Mouse (Mus musculus) neural tube, embryonic 15.5 days (tissue): Measurements from ENCODE around the gene Fastk. TPM values are rescaled to one million over a fixed set of nuclear protein-coding genes. Genes with fewer than 3 reads are reported as not detected.
"Not testable (repeated sequence)": the region's sequence is repeated elsewhere in the genome, so short reads cannot be mapped to it uniquely, and the experiment has no call there.

Experiments
- ATAC-seq: fragments of 200-750 bp; cut with Nextera tagmentation; 2 replicates; pipeline ENCODE4 v1.8.0; 2017; ENCODE audit warnings: mild to moderate bottlenecking, moderate TSS enrichment, moderate library complexity; ENCODE audit not compliant: low FRiP score
- H3K27ac ChIP-seq: fragments of 300-500 bp; sonication (generic); replicated peaks from 2 replicates; pipeline ENCODE4 v1.5.1; 2015; ENCODE audit warnings: mild to moderate bottlenecking, inconsistent platforms
- H3K27me3 ChIP-seq: fragments of 300-500 bp; sonication (generic); replicated peaks from 2 replicates; pipeline ENCODE4 v1.6.1; 2015; ENCODE audit warnings: inconsistent platforms
- H3K36me3 ChIP-seq: fragments of 300-500 bp; sonication (generic); 2 replicates; pipeline ENCODE4 v1.6.1; 2015; ENCODE audit warnings: inconsistent platforms
- H3K4me1 ChIP-seq: fragments of 300-500 bp; sonication (generic); 2 replicates; pipeline ENCODE4 v1.6.1; 2015; ENCODE audit warnings: inconsistent platforms
- H3K4me2 ChIP-seq: fragments of 300-500 bp; sonication (generic); 2 replicates; pipeline ENCODE4 v1.6.1; 2015; ENCODE audit warnings: inconsistent platforms, mild to moderate bottlenecking, moderate library complexity
- H3K4me3 ChIP-seq: fragments of 300-500 bp; sonication (generic); replicated peaks from 2 replicates; pipeline ENCODE4 v1.5.1; 2015; ENCODE audit warnings: mild to moderate bottlenecking, inconsistent platforms
- H3K9ac ChIP-seq: fragments of 300-500 bp; sonication (generic); replicated peaks from 2 replicates; pipeline ENCODE4 v1.6.1; 2015; ENCODE audit warnings: mild to moderate bottlenecking, inconsistent platforms
- H3K9me3 ChIP-seq: fragments of 300-500 bp; sonication (generic); replicated peaks from 2 replicates; pipeline ENCODE4 v1.6.1; 2016; ENCODE audit warnings: inconsistent platforms
- WGBS: fragments of 180-500 bp; shearing (Covaris S2); methylation state at CpG from one replicate; pipeline ENCODE4 v1.1.7; 2015; ENCODE audit warnings: mixed read lengths; 5-methylcytosine and 5-hydroxymethylcytosine counted together
- polyA plus RNA-seq: library from polyadenylated mRNA; unstranded; fragments of >200 nt; fragmentation: Nextera tagmentation; extraction: Ambion mirVana; gene quantifications from 2 replicates; pipeline ENCODE4 v1.2.1, GENCODE M21; 2015

Fastk gene
- polyA plus RNA-seq, 1 experiment from 2014 or later: 111 TPM

DNA sequence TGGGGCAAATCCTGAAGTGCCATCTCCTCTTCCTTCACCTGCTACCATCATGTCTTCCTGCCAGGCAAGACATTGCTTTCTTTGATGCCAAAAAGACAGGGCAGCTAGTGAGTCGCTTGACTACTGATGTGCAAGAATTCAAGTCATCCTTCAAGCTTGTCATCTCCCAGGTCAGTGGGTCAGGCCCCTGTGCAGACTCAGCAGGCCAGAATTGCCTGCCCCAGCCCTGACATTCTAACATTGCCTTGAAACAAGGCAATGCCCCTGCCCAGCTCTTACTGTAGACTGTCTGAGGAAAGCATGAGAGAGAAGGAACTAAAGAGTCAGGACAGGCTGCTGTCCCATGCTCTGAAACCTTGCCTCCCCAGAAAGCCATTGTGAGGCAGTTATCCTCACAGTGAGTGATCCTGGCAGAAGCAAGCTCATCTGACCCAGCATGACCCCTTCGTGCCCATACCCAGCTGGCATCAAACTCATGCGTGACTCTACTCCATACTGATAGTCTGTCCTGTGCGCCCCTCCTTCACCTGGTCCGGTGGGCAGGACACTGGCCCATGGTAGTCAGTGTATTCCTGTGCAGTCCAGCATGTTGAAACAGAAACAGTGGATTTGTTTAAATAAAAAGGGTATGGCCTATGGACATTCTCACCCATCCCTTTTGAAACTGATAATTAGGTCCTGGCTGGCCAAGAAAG, 44.0 kb downstream of the Fastk start:
- Histone ChIP-seq H3K9me3 (no peaks in the 10 kb centered on the region), H3K36me3 (peaks cover 23% of the 10 kb centered on the region), H3K4me1 (peaks cover 6% of the 10 kb centered on the region; the same call in 1 of the 2 replicates), H3K4me3 (no peak overlapping the region), H3K4me2 (no peak overlapping the region), H3K9ac (no peak overlapping the region), H3K27ac (no peak overlapping the region), H3K27me3 (no peaks in the 10 kb centered on the region)
- WGBS: 95% methylated on average over 5 of the region's 5 CpGs
- ATAC-seq: no peak

GRCm38 (mm10) chr5:24400362-24400761, 44.7 kb downstream of the Fastk start:
- H3K27me3 ChIP-seq: no peaks in the 10 kb centered on the region
- no peak overlapping the region for H3K4me3 ChIP-seq
- no peak overlapping the region for H3K9ac ChIP-seq
- peaks cover 18% of the 10 kb centered on the region for H3K36me3 ChIP-seq
- H3K4me2 ChIP-seq: no peak overlapping the region
- no peaks in the 10 kb centered on the region for H3K9me3 ChIP-seq
- no peak for ATAC-seq
- H3K27ac ChIP-seq: no peak overlapping the region
- peaks cover 8% of the 10 kb centered on the region for H3K4me1 ChIP-seq
- WGBS: 90% methylated on average over 11 of the region's 11 CpGs

DNA sequence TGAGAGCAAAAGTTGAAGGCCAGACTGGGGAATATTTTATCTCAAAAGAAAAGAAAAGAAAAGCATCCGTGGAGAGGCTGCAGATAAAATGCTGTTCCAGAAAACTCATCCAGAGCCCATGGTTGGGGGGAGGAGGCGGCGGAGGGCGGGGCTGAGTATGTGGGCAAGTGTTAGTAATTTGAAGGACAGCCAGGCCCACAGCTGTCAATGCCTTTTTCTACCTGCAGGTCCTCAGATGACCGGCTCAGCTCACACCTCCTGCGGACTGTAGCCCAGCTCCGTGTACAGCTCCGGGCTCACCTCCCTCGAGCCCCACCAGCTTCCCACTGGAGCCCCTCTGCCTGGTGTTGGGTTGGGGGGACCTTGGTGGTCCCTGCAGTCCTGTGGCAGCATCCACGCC, 45.4 kb downstream of the Fastk start:
- H3K4me1 ChIP-seq: peaks cover 15% of the 10 kb centered on the region
- no peak overlapping the region for H3K4me2 ChIP-seq
- 91% methylated on average over 10 of the region's 10 CpGs for WGBS
- no peak for ATAC-seq
- H3K9ac ChIP-seq: no peak overlapping the region
- H3K4me3 ChIP-seq: no peak overlapping the region
- H3K27me3 ChIP-seq: no peaks in the 10 kb centered on the region
- H3K36me3 ChIP-seq: peaks cover 14% of the 10 kb centered on the region
- no peaks in the 10 kb centered on the region for H3K9me3 ChIP-seq
- no peak overlapping the region for H3K27ac ChIP-seq

GRCm38 (mm10) chr5:24396254-24396653, 48.8 kb downstream of the Fastk start:
- not testable (repeated sequence) for H3K4me2 ChIP-seq, H3K9ac ChIP-seq, ATAC-seq, H3K9me3 ChIP-seq, H3K27ac ChIP-seq, H3K36me3 ChIP-seq, H3K4me3 ChIP-seq, H3K27me3 ChIP-seq
- 92% methylated on average over 6 of the region's 6 CpGs for WGBS
- H3K4me1 ChIP-seq: peaks cover 18% of the 10 kb centered on the region

DNA sequence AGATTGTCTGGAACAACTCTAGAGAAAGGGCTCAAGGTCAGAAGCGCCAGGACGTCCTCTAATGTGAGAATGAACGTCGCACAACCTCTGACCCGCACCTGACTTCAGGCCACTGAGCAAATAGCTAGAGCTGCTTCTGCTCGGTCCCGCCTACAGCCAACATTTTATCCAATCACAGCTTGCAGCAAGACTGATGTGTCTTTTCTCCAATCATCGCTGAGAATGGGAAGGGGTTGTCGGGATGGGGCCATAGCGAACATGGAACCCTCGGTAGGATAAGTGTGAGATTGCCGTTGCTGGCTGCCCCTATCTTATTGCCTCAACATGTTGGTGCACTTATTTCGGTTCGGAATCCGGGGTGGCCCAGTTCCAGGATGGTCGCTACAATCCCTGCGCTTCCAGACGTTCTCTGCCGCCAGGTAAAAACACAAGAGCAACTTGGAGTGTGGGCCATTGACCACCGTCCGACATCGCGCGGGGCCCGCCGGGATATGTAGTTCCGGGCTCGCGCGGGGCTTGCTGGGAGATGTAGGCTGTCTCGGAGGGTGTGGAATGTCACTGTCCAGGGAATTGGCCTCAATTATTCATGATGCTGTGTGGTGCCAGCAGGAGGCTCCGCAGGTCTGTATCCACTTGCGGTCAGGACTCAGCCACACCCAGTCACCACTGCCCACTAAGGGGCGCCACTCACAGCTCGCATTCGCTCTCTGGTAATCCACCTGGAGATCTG, 50.8 kb downstream of the Fastk start:
- Histone ChIP-seq H3K4me1 (peaks cover 18% of the 10 kb centered on the region), H3K36me3 (no peaks in the 10 kb centered on the region), H3K9me3 (no peaks in the 10 kb centered on the region), H3K4me3 (peak overlapping the region; percentile 62), H3K9ac (peak overlapping the region; percentile 60), H3K4me2 (peak overlapping the region; percentile 60), H3K27ac (peak overlapping the region; percentile 95), H3K27me3 (no peaks in the 10 kb centered on the region)
- WGBS: under 1% methylated on average over 36 of the region's 36 CpGs
- ATAC-seq: peak; percentile 96

DNA sequence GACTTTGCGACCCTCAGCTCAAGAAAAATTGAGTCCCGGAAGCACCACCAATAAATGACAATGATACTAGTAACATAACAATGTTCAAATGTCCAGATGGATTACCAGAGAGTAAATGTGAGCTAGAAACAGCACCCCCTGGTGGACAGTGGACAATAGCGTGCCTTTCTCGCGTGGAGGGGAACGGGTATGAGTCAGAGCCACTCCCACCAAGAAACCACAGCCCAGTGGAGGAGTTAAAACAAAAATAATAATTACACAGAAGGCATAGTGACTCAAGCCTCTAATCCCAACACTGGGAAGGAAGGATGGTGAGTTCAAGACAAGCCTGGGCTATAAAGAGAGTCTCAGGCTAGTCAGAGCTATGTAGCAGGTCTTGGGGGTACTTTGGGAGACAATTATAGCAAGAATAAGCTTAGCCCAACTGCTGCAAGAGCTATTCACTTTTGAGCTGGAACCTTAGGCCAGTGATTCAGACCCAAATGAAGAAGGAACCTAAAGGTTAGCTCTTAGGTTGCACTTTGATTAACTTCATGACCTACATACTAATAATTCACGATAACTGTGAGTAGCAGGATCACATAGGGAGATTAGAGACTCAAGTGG, 51.6 kb downstream of the Fastk start, which contains the start of gene Abcb8:
Abcb8 (plus strand) TSS at position 272 of the 606 bp plus-strand sequence.
- H3K27me3 ChIP-seq: peaks cover 3% of the 10 kb centered on the region; the same call in 1 of the 2 replicates
- peaks cover 22% of the 10 kb centered on the region for H3K4me1 ChIP-seq
- peak within 1 kb of the TSS; percentile 60 for H3K4me2 ChIP-seq
- WGBS: 17% methylated on average over 7 of the region's 7 CpGs
- H3K4me3 ChIP-seq: peak within 1 kb of the TSS; percentile 62
- H3K27ac ChIP-seq: peak within 1 kb of the TSS; percentile 95
- H3K36me3 ChIP-seq: no peaks in the 10 kb centered on the region
- H3K9ac ChIP-seq: peak within 1 kb of the TSS; percentile 60
- no peak for ATAC-seq
- H3K9me3 ChIP-seq: no peaks in the 10 kb centered on the region

GRCm38 (mm10) chr5:24392724-24393123, 52.4 kb downstream of the Fastk start:
- no peak overlapping the region for H3K4me3 ChIP-seq
- peaks cover 7% of the 10 kb centered on the region; the same call in 1 of the 2 replicates for H3K27me3 ChIP-seq
- ATAC-seq: no peak
- no peaks in the 10 kb centered on the region for H3K36me3 ChIP-seq
- H3K9ac ChIP-seq: no peak overlapping the region
- no peak overlapping the region for H3K4me2 ChIP-seq
- H3K9me3 ChIP-seq: no peaks in the 10 kb centered on the region
- peaks cover 29% of the 10 kb centered on the region for H3K4me1 ChIP-seq
- 79% methylated on average over 7 of the region's 7 CpGs for WGBS
- no peak overlapping the region for H3K27ac ChIP-seq

DNA sequence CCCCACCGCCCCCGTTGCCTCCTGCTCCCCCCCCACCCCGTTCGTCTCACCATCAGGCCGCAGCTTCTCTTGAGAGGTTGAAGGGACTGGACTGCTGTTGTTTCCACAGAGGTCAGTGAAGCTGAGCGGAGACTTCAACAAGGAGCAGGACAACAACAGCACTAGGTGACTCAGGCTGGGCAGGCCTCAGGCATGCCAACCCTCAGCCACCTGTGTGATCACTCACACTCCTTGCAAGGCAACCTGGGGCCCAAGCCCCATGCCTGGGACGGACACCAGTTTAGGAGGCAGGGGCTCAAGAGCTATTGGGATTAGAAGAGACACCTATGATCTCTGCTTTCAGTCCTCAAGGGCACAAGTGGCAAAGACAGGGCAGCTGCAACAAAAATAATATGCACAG, 53.2 kb downstream of the Fastk start, which contains the start of gene Atg9b:
Atg9b (minus strand) TSS at position 280 of the 400 bp plus-strand sequence.
- no peak within 1 kb of the TSS for H3K4me2 ChIP-seq
- H3K9me3 ChIP-seq: no peaks in the 10 kb centered on the region
- H3K4me3 ChIP-seq: no peak within 1 kb of the TSS
- H3K36me3 ChIP-seq: no peaks in the 10 kb centered on the region
- no peak for ATAC-seq
- H3K9ac ChIP-seq: no peak within 1 kb of the TSS
- WGBS: 92% methylated on average over 7 of the region's 7 CpGs
- peaks cover 38% of the 10 kb centered on the region for H3K4me1 ChIP-seq
- no peak within 1 kb of the TSS for H3K27ac ChIP-seq
- H3K27me3 ChIP-seq: peaks cover 9% of the 10 kb centered on the region; the same call in 1 of the 2 replicates

GRCm38 (mm10) chr5:24389658-24390020, 55.4 kb downstream of the Fastk start:
- no peaks in the 10 kb centered on the region for H3K36me3 ChIP-seq
- ATAC-seq: no peak
- peaks cover 22% of the 10 kb centered on the region; the same call in 1 of the 2 replicates for H3K27me3 ChIP-seq
- no peak overlapping the region for H3K27ac ChIP-seq
- H3K4me1 ChIP-seq: peaks cover 30% of the 10 kb centered on the region
- no peak overlapping the region for H3K4me3 ChIP-seq
- H3K9me3 ChIP-seq: no peaks in the 10 kb centered on the region
- no peak overlapping the region for H3K9ac ChIP-seq
- H3K4me2 ChIP-seq: no peak overlapping the region
- WGBS: 74% methylated on average over 4 of the region's 4 CpGs

- no peak for ATAC-seq
- 53% methylated on average over 7 of the region's 7 CpGs for WGBS
- peaks cover 22% of the 10 kb centered on the region; the same call in 1 of the 2 replicates for H3K27me3 ChIP-seq
- H3K9ac ChIP-seq: no peak overlapping the region
- H3K9me3 ChIP-seq: no peaks in the 10 kb centered on the region
- peaks cover 34% of the 10 kb centered on the region for H3K4me1 ChIP-seq
- no peak overlapping the region for H3K4me3 ChIP-seq
- no peak overlapping the region for H3K27ac ChIP-seq
- no peak overlapping the region for H3K4me2 ChIP-seq
- H3K36me3 ChIP-seq: no peaks in the 10 kb centered on the region
Observed at GRCm38 (mm10) chr5:24389011-24389657, 56.0 kb downstream of the Fastk start.
